Mouse (Mus musculus) T-helper 2 cell (primary cell): ENCODE data around the gene Mettl24.

Experiments
- in situ Hi-C: fragments of 300-600 bp; cut with MboI, MseI; formaldehyde crosslinking; loops from one replicate; pipeline ENCODE4 v1.15.1; 2025; ENCODE audit warnings: high pct_unique_total_duplicates

Mettl24 gene

DNA sequence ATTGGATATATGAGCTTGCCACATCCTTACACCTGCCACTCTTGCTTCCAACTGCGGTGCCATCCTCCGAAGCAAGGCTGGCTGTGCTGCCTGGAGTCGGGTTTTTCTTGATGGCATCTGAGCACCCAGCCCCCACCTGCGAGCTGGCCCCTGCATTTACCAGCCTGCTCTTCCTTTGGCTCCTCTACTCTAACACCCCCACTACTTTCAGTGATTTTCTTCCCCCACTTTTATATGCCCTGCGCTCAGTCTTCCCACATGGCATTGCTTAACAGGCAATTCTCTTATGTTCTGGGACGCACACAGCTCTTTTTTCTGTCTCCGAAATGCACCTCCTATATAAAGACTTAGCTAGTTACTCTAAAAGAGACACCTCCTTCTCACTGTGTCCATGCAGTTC is 1.2 kb downstream of the Mettl24 start:
- in situ Hi-C loops: no loop called here

DNA sequence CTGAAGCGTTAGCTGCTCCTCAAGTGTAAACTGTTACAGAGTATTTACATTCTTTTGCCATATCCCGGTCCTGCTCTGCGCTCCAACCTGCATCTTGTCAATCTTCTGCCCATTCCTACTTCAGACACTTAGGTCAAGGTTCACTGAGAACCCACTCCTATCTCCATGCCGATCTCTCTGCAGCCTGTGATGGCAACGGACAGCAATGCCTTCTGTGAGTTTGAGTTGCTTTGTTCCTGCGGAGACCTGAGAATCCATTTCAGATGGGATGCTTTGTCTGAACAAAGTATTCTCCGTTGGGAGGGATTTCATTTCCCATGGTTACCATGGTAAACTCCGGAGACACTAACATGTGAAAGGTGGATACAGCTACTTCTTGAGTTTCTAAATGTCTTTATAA is 2.6 kb downstream of the Mettl24 start:
- in situ Hi-C loops: no loop called here

GRCm38 (mm10) chr10:40686976-40687375 is 3.9 kb downstream of the Mettl24 start:
- in situ Hi-C loops: no loop called here

DNA sequence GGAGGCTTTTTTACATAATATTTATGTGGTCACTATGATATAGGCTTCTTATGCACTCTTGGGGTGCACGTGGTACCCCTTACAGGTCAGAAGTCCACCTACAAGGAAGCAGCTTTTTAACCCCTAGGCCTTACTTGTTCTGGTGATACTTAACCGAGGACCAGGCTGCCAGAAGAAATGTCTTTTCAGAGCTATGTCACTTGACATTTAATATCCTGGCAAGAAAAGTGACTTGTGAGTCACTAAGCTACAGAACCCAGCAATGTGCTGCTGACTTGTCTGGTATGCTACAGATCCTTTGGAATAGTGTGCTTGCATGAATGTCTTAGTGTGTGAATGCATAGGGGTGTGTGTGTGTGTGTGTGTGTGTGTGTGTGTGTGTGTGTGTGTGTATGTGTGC is 4.3 kb downstream of the Mettl24 start:
- in situ Hi-C loops: no loop called here

DNA sequence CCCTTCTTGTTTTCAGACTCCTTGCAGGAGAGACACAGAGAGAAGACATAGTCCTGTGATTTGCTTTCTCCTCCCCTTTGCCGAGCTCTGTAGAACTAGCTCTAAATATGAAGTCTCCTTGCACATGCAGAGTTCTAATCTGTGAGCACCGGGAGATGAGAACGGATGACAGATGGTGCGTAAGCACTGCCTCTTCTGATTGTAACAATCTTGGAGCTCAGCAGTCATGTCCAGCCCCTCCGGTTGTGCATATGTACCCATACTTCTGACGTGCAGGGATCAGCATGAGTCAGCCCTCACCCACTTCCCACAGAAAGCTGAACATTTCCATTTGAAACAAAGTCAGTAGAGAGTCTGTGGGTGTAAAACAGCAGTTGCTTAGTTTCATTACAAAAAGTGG is 5.2 kb downstream of the Mettl24 start:
- in situ Hi-C loops: no loop called here

DNA sequence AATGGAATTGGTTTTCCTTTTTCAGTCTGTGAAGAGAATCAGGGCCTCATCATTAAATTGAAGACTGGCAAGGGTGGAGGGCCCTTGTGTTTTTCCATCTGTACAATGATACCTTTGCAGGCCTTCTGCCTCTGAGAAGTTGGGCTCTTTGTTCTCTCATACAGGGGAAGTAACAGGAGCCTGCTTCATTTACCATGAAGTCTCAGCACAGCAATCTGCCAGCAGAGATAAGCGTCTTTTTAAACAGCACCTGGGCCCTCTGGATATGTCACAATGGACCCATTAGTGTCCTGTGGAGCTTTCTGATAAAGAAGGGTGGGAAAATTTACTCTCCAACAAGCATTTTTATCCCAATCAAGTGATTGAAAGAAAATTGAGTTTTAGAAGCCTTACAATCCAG is 5.8 kb downstream of the Mettl24 start:
- in situ Hi-C loops: no loop called here

DNA sequence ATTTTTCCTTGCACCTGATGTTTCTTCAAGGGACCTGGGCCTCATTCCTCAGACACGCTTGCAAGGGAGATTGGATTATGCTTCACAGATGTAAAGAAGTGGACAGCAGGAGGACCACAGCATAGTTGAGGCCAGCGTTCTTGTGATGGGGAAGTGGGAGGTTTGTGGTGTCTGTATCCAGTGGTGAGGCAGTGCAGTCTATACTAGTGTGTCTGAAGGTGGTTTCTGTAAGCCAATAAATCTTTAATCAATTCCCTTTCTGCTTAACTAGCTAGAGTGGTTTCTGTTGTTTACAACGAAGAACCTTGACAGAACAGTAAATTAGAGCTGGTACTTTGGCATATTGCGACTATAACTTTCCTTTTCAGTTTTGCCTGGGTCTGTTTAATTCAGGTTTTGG is 15.6 kb downstream of the Mettl24 start:
- in situ Hi-C loops: no loop called here

GRCm38 (mm10) chr10:40711127-40711526 is 28.0 kb downstream of the Mettl24 start:
- in situ Hi-C loops: no loop called here

GRCm38 (mm10) chr10:40713018-40713608 is 30.0 kb downstream of the Mettl24 start:
- in situ Hi-C loops: no loop called here

- in situ Hi-C loops: no loop called here
Observed at GRCm38 (mm10) chr10:40713829-40714228, 30.7 kb downstream of the Mettl24 start.

- in situ Hi-C loops: no loop called here
Observed at GRCm38 (mm10) chr10:40715151-40715550, 32.1 kb downstream of the Mettl24 start.

GRCm38 (mm10) chr10:40716296-40716695 is 33.2 kb downstream of the Mettl24 start:
- in situ Hi-C loops: no loop called here

DNA sequence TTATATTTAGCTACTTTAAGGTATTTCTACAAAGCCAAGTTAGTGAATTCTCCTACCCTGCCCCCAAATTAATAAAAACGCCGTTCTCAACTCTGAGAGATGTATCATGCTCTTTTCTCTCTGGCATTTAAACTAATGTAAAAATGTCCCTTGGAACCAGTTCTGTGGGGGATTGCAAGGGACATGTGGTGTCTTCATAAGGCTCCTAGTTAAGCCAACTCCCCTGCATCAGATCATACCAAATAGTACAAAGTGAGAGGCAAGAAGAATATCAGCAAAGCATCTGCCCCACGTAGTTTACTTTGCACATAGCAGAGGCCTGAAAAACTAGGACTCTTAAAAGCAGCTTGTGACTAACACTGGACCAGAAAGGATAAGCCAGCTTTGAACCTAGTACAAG is 33.6 kb downstream of the Mettl24 start:
- in situ Hi-C loops: no loop called here

DNA sequence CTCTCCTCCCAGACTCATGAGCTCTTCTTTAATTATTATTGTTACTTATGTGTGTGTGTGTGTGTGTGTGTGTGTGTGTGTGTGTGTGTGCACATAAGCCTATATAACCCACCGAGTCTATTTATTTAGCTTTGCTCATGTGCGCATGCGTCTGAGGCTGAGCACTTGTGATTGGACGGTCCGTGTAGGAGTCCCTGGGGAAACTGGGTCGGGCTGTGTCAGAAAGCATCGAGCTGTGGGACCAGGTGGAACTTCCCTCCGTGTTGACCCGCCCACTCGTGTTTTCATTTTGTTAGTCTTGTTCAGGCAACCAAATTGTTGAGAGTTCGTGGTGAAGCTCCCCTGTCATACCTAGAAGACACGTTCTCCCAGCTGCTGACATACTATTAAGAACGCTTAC is 35.3 kb downstream of the Mettl24 start:
- in situ Hi-C loops: no loop called here

DNA sequence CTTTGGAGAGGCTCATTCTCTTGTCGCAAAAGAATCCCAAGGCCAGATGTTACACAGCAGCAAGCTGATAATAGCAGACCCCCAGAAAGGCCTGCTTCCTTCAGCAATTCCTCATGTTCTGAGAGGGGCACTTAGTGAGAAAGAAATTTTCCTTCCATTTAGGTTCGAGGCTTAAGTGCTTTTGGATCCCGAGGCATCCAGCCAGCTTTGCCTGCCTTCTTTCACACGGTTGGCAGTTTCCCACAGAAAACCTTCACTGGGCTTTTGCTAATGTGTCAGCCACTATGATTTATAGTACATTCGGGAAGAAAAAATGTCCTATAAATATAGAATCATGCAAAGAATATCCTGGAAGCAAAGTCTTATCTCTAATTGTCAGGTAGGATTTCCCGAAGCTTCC is 36.0 kb downstream of the Mettl24 start:
- in situ Hi-C loops: no loop called here

DNA sequence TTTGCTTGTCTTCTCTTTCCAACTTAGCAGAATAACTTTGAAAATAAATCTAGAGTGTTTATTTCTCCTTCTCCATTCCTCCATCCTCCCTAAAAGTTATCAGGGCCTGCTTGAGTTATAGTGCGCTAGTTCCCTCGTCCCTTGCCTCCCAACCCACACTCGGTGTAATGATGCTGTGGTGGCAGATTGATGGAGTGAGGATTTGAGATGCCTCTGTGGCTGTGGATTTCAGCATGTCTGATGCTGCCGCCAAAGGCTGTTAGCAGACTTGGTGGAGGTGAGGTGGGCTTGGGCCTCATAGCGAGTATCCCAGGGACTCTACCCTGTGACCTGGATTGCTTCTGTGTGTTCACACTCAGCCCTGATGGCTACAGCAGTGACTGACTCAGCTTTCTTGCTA is 37.8 kb downstream of the Mettl24 start:
- in situ Hi-C loops: no loop called here

- in situ Hi-C loops: no loop called here
Observed at GRCm38 (mm10) chr10:40724342-40724741, 41.3 kb downstream of the Mettl24 start.

GRCm38 (mm10) chr10:40725066-40725465 is 42.0 kb downstream of the Mettl24 start:
- in situ Hi-C loops: no loop called here

DNA sequence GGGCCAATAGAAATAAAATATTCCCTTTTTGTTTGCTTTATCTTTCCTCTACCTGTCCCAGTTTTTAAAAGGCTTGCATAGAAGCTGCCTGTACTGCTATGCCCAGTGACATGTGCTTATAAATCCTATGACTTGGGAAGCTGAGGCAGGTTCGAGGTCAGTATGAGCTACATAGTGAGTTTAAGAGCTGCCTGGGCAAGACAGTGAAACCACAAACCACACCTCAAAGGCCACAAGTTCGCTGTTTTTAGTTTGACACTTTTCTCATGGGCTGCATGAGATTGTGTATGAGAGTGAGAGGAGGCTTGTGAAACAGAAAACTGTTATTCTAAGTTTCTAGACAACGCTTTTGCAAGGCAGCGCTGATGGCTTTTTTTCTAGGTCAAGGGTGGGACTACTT is 42.4 kb downstream of the Mettl24 start:
- in situ Hi-C loops: no loop called here

GRCm38 (mm10) chr10:40726288-40726902 is 43.3 kb downstream of the Mettl24 start:
- in situ Hi-C loops: no loop called here

GRCm38 (mm10) chr10:40726989-40727388 is 43.9 kb downstream of the Mettl24 start:
- in situ Hi-C loops: no loop called here

- in situ Hi-C loops: no loop called here
Observed at GRCm38 (mm10) chr10:40730200-40730599, 47.1 kb downstream of the Mettl24 start.

DNA sequence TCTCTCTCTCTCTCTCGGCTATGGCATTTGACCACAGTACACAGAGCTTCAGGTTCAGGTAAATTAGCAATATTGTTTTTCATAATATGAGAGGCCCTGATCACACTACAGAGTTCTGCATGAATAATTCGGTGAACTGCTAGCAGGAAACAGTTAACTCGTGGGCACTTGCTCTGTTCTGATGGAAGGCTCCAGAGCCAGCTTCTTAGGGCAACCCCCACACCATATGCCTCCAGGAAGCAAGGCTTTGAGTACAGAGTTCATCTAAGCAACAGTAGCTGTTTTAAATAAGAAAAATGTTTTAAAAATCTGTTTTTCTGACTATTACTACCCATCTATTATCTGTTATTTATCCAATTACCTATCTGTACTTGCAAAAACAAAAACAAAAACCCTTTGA is 50.2 kb downstream of the Mettl24 start:
- in situ Hi-C loops: no loop called here

DNA sequence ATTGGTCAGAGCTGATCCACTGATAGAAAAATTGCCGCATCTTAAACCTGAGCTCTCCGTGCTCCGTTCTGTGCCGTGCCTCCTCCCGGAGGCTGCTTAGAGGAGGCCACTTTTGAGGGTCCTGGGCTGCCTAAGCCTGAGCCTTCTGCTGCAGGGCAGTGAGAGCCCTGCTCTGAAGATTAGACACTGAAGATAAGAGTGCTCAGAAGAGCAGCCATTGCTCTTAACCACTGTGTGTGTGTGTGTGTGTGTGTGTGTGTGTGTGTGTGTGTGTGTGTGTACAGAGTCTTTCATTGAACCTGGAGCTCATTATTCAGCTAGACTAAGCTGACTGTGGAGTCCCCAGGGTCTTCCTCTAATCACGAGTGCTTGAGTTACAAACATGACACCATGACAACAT is 53.1 kb downstream of the Mettl24 start:
- in situ Hi-C loops: no loop called here
